Mouse (Mus musculus): ENCODE data around the gene Gm3435. TPM values are rescaled to one million over a fixed set of nuclear protein-coding genes. Genes with fewer than 3 reads are reported as not detected.
"Not testable (repeated sequence)": the region's sequence is repeated elsewhere in the genome, so short reads cannot be mapped to it uniquely, and the experiment has no call there.

The Gm3435 gene
- polyA plus RNA-seq, 1 experiment from 2014 or later, result 9.0 TPM

DNA sequence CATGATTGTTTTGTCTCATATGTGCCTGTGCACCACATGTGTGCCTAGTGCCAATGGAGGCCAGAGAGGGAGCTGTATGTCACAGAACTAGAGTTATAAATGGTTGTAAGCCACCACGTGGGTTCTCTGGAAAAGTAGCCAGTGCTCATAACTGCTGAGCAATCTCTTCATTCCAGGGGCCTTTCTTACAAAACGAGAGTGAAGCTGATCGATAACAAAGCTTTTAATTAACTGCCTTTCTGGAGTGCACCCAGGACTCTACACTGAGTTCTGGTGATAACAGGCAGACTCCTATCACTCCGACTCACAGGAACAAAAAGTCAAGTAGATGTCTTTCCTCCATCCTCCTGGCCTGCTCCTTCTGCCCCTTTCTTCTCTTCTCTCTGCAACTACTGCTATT lies 9.9 kb upstream of the Gm3435 start:
- H3K9me3 ChIP-seq; H3K27ac ChIP-seq; H3K4me3 ChIP-seq (replicated peaks); H3K27me3 ChIP-seq; H3K4me1 ChIP-seq; ATAC-seq (ENCODE audit: low FRiP score); H3K4me2 ChIP-seq; H3K9ac ChIP-seq; H3K36me3 ChIP-seq (replicated peaks): not testable (repeated sequence)
- WGBS, result no CpG with 5 or more reads among the region's 4 CpGs

DNA sequence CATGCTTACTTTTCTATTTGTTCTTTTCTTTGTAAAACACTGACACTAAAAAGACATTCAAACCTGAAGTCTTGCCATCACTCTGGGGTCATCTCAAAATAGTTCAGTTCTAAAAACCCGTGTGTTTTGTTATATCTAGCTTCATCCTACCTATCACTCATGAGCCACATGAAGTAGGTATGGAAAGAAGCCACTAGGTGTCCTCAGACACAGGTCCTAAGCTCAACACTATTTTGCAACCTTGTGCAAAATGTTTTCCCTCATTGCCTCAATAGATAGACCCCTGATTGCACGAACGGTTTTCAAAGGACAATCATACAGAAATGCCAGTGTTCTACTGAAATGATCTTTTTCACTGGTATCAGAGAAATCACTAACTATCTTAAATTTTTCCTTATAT lies 888 bp upstream of the Gm3435 start:
- H3K9me3 ChIP-seq; H3K27ac ChIP-seq; H3K4me3 ChIP-seq (replicated peaks); H3K27me3 ChIP-seq; H3K36me3 ChIP-seq (replicated peaks); H3K4me1 ChIP-seq; H3K9ac ChIP-seq; ATAC-seq (ENCODE audit: low FRiP score); H3K4me2 ChIP-seq: not testable (repeated sequence)
- WGBS, result no CpG with 5 or more reads among the region's 3 CpGs

DNA sequence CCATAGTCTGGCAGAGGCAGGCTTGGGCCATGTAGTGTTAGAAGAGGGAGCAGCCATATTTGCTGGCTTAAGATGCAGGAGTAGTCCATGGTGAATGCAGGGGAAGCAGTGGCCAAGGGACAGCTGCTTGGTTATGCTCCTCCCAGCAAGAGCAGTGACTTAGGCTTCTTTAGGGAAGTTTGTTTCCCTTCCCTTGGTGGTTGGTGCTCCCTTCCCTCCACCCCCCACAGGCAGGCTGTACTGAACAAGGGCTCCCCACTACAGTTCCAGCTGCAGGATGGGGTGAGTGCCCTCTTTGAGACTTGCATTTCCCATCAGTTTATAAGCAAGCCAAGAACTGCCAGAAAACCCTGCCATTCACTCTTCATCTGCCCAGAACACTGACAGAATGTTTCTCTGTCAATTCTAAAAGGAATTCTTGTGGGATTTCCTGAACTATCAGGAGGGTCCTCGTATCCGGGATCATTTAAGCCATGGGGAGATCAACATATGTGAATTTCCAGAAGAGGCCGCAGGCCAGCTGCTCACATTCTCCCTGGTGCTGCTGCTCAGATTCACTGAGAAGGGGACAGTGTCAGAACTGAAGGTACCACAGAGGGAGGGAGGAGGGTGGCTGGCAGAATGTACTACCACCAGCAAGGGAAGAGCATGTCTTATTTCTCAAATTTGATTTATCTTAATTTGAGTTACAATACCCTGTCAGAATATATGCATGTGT lies 11.7 kb downstream of the Gm3435 start:
- not testable (repeated sequence) for ATAC-seq (ENCODE audit: low FRiP score); H3K4me3 ChIP-seq (replicated peaks); H3K27me3 ChIP-seq; H3K27ac ChIP-seq; H3K9me3 ChIP-seq; H3K36me3 ChIP-seq (replicated peaks); H3K4me2 ChIP-seq; H3K4me1 ChIP-seq; H3K9ac ChIP-seq
- 79% methylated on average over 3 of the region's 3 CpGs for WGBS

DNA sequence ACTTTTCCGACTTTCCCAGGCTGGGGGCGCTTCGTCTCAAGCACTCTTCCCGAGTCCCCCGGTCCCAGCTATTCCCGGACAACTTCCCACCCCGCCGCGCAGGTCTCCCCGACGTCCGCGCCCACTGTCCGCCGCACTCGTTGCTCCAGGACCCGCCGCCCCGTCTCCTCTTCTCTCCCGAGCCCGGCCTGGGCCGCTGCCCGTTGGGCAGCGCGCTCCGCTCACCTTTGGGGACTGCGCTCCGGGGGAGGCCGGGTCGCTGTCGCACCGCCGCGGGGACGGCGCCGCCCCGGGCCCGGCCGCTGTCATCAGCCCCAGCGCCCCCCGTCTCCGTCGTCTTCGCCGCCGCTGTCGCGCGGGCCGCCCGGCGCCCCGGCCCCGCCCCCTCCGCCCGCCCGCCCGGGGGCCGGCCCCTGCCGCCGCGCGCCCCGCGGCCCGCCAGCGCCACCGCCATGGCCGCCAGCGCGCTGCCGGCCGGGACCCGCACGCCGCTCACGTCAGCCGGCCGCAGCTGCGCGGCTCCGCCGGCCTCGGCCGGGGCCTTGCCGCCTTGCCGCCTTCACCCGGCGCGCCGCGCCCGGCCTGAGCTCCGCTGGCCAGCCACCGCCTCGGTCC lies 14.0 kb downstream of the Gm3435 start:
- H3K9me3 ChIP-seq; H3K4me2 ChIP-seq; H3K27ac ChIP-seq; H3K4me1 ChIP-seq; H3K4me3 ChIP-seq (replicated peaks); H3K27me3 ChIP-seq; H3K36me3 ChIP-seq (replicated peaks); H3K9ac ChIP-seq: not testable (repeated sequence)
- ATAC-seq (ENCODE audit: low FRiP score), result peak; percentile 85
- no CpG with 5 or more reads among the region's 97 CpGs for WGBS

DNA sequence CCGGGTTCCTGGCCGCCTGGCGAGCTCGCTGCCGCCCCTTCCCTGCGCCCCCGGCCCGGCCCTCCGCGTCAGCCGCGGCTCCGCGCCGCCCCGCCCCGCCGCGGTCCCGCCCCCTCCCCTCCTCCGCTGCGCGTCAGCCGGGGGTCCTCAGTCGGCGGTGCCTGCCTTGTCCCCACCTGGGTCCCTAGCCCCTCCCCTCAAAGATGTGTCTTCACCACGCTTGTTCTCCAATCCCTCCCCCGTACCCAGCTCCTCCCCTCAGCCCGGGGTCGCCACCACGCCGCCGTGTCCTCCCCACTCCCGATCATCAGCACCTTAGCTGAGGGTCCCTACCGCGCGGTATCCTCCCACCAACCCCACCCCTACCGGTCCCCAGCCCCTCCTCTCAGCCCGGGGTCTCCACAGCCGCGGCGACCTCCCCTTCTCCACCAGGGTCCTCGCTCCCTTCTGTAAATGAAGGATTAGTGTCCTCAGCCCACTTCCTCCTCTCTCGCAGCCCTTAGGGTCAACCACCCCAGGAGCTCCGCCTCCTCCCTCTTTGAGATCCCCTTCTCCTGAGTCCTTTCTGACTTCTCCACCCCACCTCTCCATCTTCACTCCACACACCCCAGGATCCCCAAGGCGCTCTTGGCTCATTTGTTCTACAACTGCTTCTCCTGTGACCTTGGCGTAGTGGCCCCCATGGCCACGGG lies 14.7 kb downstream of the Gm3435 start:
- not testable (repeated sequence) for H3K4me3 ChIP-seq (replicated peaks); H3K36me3 ChIP-seq (replicated peaks); H3K27ac ChIP-seq; H3K4me1 ChIP-seq; H3K27me3 ChIP-seq; H3K4me2 ChIP-seq; H3K9me3 ChIP-seq; H3K9ac ChIP-seq
- WGBS, result no CpG with 5 or more reads among the region's 48 CpGs
- peak; percentile 95 for ATAC-seq (ENCODE audit: low FRiP score)

DNA sequence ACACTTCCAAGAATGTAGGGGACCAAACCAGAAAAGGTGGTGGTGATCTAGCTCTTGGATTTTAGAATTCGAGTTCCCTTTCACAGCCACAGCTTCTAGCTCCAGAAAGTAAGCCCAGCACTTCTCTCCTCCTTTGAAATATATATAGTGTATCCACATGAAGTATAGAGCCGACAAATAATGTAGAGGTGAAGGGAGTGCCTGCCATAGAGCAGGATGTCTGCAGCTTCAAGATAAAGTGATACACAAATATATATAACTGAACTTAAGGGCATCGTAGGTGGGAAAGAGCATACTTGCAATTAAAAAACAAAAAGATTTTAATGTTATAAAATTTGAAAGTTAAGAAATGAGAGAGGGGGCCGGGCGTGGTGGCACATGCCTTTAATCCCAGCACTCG lies 15.5 kb downstream of the Gm3435 start:
- WGBS, result no CpG with 5 or more reads among the region's 6 CpGs
- not testable (repeated sequence) for H3K27ac ChIP-seq; H3K9ac ChIP-seq; H3K4me3 ChIP-seq (replicated peaks); H3K4me1 ChIP-seq; H3K9me3 ChIP-seq; H3K36me3 ChIP-seq (replicated peaks); H3K27me3 ChIP-seq; ATAC-seq (ENCODE audit: low FRiP score); H3K4me2 ChIP-seq

DNA sequence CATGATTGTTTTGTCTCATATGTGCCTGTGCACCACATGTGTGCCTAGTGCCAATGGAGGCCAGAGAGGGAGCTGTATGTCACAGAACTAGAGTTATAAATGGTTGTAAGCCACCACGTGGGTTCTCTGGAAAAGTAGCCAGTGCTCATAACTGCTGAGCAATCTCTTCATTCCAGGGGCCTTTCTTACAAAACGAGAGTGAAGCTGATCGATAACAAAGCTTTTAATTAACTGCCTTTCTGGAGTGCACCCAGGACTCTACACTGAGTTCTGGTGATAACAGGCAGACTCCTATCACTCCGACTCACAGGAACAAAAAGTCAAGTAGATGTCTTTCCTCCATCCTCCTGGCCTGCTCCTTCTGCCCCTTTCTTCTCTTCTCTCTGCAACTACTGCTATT lies 21.4 kb downstream of the Gm3435 start:
- H3K4me2 ChIP-seq; H3K4me3 ChIP-seq (replicated peaks); H3K36me3 ChIP-seq (replicated peaks); ATAC-seq (ENCODE audit: low FRiP score); H3K27ac ChIP-seq; H3K9ac ChIP-seq; H3K4me1 ChIP-seq; H3K9me3 ChIP-seq; H3K27me3 ChIP-seq: not testable (repeated sequence)
- no CpG with 5 or more reads among the region's 4 CpGs for WGBS

DNA sequence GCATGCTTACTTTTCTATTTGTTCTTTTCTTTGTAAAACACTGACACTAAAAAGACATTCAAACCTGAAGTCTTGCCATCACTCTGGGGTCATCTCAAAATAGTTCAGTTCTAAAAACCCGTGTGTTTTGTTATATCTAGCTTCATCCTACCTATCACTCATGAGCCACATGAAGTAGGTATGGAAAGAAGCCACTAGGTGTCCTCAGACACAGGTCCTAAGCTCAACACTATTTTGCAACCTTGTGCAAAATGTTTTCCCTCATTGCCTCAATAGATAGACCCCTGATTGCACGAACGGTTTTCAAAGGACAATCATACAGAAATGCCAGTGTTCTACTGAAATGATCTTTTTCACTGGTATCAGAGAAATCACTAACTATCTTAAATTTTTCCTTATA lies 30.5 kb downstream of the Gm3435 start:
- H3K36me3 ChIP-seq (replicated peaks); H3K27me3 ChIP-seq; H3K4me1 ChIP-seq; H3K4me2 ChIP-seq; H3K9me3 ChIP-seq; H3K9ac ChIP-seq; H3K4me3 ChIP-seq (replicated peaks); H3K27ac ChIP-seq: not testable (repeated sequence)
- 0 out of 2 replicates have a peak, but pooled peaks have one; percentile 10 for ATAC-seq (ENCODE audit: low FRiP score)
- WGBS, result no CpG with 5 or more reads among the region's 3 CpGs

DNA sequence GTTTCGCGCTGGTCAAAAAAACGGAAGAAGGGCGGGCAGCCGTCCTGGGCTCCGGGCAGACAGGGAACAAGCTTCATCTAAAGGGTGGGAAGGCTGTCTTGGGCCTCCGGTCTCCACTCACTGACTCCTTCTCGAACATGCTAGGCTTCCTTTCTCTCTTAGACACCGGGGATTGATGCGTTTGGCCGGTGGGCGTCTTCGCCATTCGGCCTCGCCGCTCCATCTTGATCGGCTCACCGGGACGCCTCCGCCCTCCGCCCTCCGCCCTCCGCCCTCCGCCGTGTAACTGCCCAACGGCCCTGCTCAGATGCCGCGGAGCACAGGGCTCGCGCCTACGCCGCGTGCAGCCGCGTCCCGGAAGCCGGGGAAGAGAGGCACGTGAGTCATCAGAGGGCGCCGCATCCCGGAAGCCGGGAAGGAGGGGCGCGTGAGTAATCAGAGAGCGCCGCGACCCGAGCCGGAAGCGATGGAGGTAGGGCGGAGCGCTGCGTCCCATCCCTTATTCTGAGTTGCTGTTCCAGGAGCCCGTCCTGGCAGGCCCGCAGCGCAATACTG lies 31.3 kb downstream of the Gm3435 start, which contains the start of the genes Ermard, Tcte3 and Gm3448:
TSS of gene Ermard (plus strand) at position 34 of the 555 bp plus-strand sequence.
TSS of gene Tcte3 (minus strand) at position 314 of the 555 bp plus-strand sequence.
TSS of gene Gm3448 (minus strand) at position 363 of the 555 bp plus-strand sequence.
- not testable (repeated sequence) for H3K4me1 ChIP-seq; H3K36me3 ChIP-seq (replicated peaks); H3K4me2 ChIP-seq; H3K27me3 ChIP-seq; H3K9ac ChIP-seq; H3K9me3 ChIP-seq; H3K27ac ChIP-seq
- peak; percentile 98 for ATAC-seq (ENCODE audit: low FRiP score)
- WGBS, result 0% methylated on average over 12 of the region's 56 CpGs
- peak within 1 kb of the TSS; percentile 28 for H3K4me3 ChIP-seq (replicated peaks)

DNA sequence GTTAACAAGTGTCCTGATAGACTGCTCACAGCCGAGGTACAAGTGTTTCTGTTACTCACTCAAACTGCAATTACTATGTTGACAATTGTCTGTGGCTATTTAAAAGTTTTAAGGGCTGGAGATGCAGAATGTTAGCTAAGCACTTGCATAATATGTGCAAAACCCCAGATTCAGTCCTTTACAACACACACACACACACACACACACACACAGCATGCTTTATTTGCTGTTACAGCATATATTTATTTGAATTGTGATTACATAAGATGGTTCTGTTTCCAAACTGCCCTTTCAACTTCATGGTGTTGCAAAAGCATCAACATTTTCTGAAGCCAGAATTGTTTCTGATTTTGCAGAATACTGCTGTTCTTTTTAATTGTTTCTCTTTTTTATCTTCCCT lies 40.4 kb downstream of the Gm3435 start:
- WGBS, result no CpG with 5 or more reads among the region's 1 CpGs
- H3K9me3 ChIP-seq; H3K4me2 ChIP-seq; H3K36me3 ChIP-seq (replicated peaks); ATAC-seq (ENCODE audit: low FRiP score); H3K27ac ChIP-seq; H3K9ac ChIP-seq; H3K4me3 ChIP-seq (replicated peaks); H3K27me3 ChIP-seq; H3K4me1 ChIP-seq: not testable (repeated sequence)

DNA sequence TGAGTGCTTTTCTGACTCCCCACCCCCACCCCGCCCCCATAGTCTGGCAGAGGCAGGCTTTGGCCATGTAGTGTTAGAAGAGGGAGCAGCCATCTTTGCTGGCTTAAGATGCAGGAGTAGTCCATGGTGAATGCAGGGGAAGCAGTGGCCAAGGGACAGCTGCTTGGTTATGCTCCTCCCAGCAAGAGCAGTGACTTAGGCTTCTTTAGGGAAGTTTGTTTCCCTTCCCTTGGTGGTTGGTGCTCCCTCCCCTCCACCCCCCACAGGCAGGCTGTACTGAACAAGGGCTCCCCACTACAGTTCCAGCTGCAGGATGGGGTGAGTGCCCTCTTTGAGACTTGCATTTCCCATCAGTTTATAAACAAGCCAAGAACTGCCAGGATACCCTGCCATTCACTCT lies 42.8 kb downstream of the Gm3435 start:
- peaks cover 13% of the 10 kb centered on the region for H3K36me3 ChIP-seq (replicated peaks)
- 67% methylated on average over 1 of the region's 1 CpGs for WGBS
- not testable (repeated sequence) for ATAC-seq (ENCODE audit: low FRiP score); H3K27me3 ChIP-seq; H3K4me2 ChIP-seq; H3K9ac ChIP-seq; H3K4me1 ChIP-seq; H3K9me3 ChIP-seq; H3K4me3 ChIP-seq (replicated peaks); H3K27ac ChIP-seq

DNA sequence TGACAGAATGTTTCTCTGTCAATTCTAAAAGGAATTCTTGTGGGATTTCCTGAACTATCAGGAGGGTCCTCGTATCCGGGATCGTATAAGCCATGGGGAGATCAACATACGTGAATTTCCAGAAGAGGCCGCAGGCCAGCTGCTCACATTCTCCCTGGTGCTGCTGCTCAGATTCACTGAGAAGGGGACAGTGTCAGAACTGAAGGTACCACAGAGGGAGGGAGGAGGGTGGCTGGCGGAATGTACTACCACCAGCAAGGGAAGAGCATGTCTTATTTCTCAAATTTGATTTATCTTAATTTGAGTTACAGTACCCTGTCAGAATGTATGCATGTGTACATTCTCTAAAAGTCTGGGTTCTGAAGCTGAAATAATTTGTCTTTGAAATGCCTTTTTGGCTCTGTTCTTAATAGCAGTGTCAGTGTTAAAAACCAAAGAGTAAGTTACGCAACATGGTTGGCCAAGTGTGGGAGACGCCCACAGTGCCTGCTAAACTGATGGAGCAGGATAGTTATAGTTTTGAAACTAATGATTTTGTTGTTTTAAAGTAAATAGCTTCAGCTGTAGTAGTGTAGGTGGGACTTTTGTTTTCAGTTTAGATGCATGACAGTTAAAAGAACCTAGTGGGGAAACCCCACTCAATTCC lies 43.3 kb downstream of the Gm3435 start:
- not testable (repeated sequence) for H3K4me3 ChIP-seq (replicated peaks); H3K27me3 ChIP-seq; H3K4me1 ChIP-seq; ATAC-seq (ENCODE audit: low FRiP score); H3K4me2 ChIP-seq; H3K9me3 ChIP-seq; H3K9ac ChIP-seq; H3K27ac ChIP-seq
- peaks cover 17% of the 10 kb centered on the region for H3K36me3 ChIP-seq (replicated peaks)
- 92% methylated on average over 6 of the region's 8 CpGs for WGBS
